Mouse (Mus musculus): ENCODE data around the gene Pck2. TPM values are rescaled to one million over a fixed set of nuclear protein-coding genes. Genes with fewer than 3 reads are reported as not detected.
A peak's percentile ranks its signal among the peaks of the same experiment; 100 is the strongest.

The Pck2 gene
- polyA plus RNA-seq, 1 experiment = 27.2 TPM

GRCm38 (mm10) chr14:55589271-55589670, 49.2 kb downstream of the Pck2 start:
- H3K4me1 ChIP-seq (ENCODE audit: control insufficient read depth, insufficient read depth, low read length) = no peaks in the 10 kb centered on the region; the same call in 1 of the 2 replicates
- H3K4me3 ChIP-seq (ENCODE audit: insufficient read depth, low read length) = no peak overlapping the region
- no peak overlapping the region for H3K27ac ChIP-seq (ENCODE audit: insufficient read depth, low read length)
- TF ChIP-seq CTCF (IDR thresholded peaks at IDR 0.05; ENCODE audit: extremely low read depth, insufficient read depth, low read length) (no peak), POLR2A (IDR thresholded peaks at IDR 0.05; ENCODE audit: extremely low read depth, insufficient read depth, low read length) (no peak)

- TF ChIP-seq CTCF (IDR thresholded peaks at IDR 0.05; ENCODE audit: extremely low read depth, insufficient read depth, low read length) (no peak), POLR2A (IDR thresholded peaks at IDR 0.05; ENCODE audit: extremely low read depth, insufficient read depth, low read length) (no peak)
- Histone ChIP-seq H3K4me3 (ENCODE audit: insufficient read depth, low read length) (peak overlapping the region; percentile 72), H3K4me1 (ENCODE audit: control insufficient read depth, insufficient read depth, low read length) (no peaks in the 10 kb centered on the region; the same call in 1 of the 2 replicates), H3K27ac (ENCODE audit: insufficient read depth, low read length) (no peak overlapping the region)
Measured at GRCm38 (mm10) chr14:55589771-55590448, 49.8 kb downstream of the Pck2 start.

- peak within 1 kb of the TSS; percentile 72 for H3K4me3 ChIP-seq (ENCODE audit: insufficient read depth, low read length)
- TF ChIP-seq CTCF (IDR thresholded peaks at IDR 0.05; ENCODE audit: extremely low read depth, insufficient read depth, low read length) (no peak), POLR2A (IDR thresholded peaks at IDR 0.05; ENCODE audit: extremely low read depth, insufficient read depth, low read length) (peak; percentile 80)
- H3K27ac ChIP-seq (ENCODE audit: insufficient read depth, low read length) = peak within 1 kb of the TSS; percentile 79
- no peaks in the 10 kb centered on the region; the same call in 1 of the 2 replicates for H3K4me1 ChIP-seq (ENCODE audit: control insufficient read depth, insufficient read depth, low read length)
Measured at GRCm38 (mm10) chr14:55590748-55591330, 50.8 kb downstream of the Pck2 start, which contains the start of gene Psme2. Psme2 (minus strand) TSS chr14:55591113.

GRCm38 (mm10) chr14:55591331-55591891, 51.3 kb downstream of the Pck2 start, which contains the start of gene Rnf31:
Rnf31 (plus strand) TSS chr14:55591708.
- TF ChIP-seq CTCF (IDR thresholded peaks at IDR 0.05; ENCODE audit: extremely low read depth, insufficient read depth, low read length) (no peak), POLR2A (IDR thresholded peaks at IDR 0.05; ENCODE audit: extremely low read depth, insufficient read depth, low read length) (peak; percentile 75)
- peak within 1 kb of the TSS; percentile 72 for H3K4me3 ChIP-seq (ENCODE audit: insufficient read depth, low read length)
- H3K4me1 ChIP-seq (ENCODE audit: control insufficient read depth, insufficient read depth, low read length) = no peaks in the 10 kb centered on the region; the same call in 1 of the 2 replicates
- H3K27ac ChIP-seq (ENCODE audit: insufficient read depth, low read length) = peak within 1 kb of the TSS; percentile 79

GRCm38 (mm10) chr14:55592226-55592625, 52.2 kb downstream of the Pck2 start:
- Histone ChIP-seq H3K4me1 (ENCODE audit: control insufficient read depth, insufficient read depth, low read length) (no peaks in the 10 kb centered on the region; the same call in 1 of the 2 replicates), H3K4me3 (ENCODE audit: insufficient read depth, low read length) (peak overlapping the region; percentile 72), H3K27ac (ENCODE audit: insufficient read depth, low read length) (no peak overlapping the region)
- TF ChIP-seq CTCF (IDR thresholded peaks at IDR 0.05; ENCODE audit: extremely low read depth, insufficient read depth, low read length) (no peak), POLR2A (IDR thresholded peaks at IDR 0.05; ENCODE audit: extremely low read depth, insufficient read depth, low read length) (no peak)

GRCm38 (mm10) chr14:55596036-55596690, 56.1 kb downstream of the Pck2 start:
- H3K4me1 ChIP-seq (ENCODE audit: control insufficient read depth, insufficient read depth, low read length) = no peaks in the 10 kb centered on the region; the same call in 1 of the 2 replicates
- no peak overlapping the region for H3K4me3 ChIP-seq (ENCODE audit: insufficient read depth, low read length)
- no peak for TF ChIP-seq POLR2A (IDR thresholded peaks at IDR 0.05; ENCODE audit: extremely low read depth, insufficient read depth, low read length)
- no peak for TF ChIP-seq CTCF (IDR thresholded peaks at IDR 0.05; ENCODE audit: extremely low read depth, insufficient read depth, low read length)
- no peak overlapping the region for H3K27ac ChIP-seq (ENCODE audit: insufficient read depth, low read length)

- H3K4me1 ChIP-seq (ENCODE audit: control insufficient read depth, insufficient read depth, low read length) = no peaks in the 10 kb centered on the region
- no peak overlapping the region for H3K27ac ChIP-seq (ENCODE audit: insufficient read depth, low read length)
- TF ChIP-seq POLR2A (IDR thresholded peaks at IDR 0.05; ENCODE audit: extremely low read depth, insufficient read depth, low read length) (no peak), CTCF (IDR thresholded peaks at IDR 0.05; ENCODE audit: extremely low read depth, insufficient read depth, low read length) (no peak)
- no peak overlapping the region for H3K4me3 ChIP-seq (ENCODE audit: insufficient read depth, low read length)
Measured at GRCm38 (mm10) chr14:55598521-55599390, 58.7 kb downstream of the Pck2 start.

Other genes with a start within 250 kb of the Pck2 start
- 14.3 and 16.0 TPM in 2 replicates for gene Dhrs4, start 61.5 kb upstream of the Pck2 start, polyA plus RNA-seq (2012; rRNA removed)
- 56.0 and 63.7 TPM in 2 replicates for gene Carmil3, start 49.6 kb upstream of the Pck2 start, polyA plus RNA-seq (2012; rRNA removed)
- 195 and 268 TPM in 2 replicates for gene Cpne6, start 29.8 kb upstream of the Pck2 start, polyA plus RNA-seq (2012; rRNA removed)
- 0.21 and 0.66 TPM in 2 replicates for gene Nrl, start 15.3 kb upstream of the Pck2 start, polyA plus RNA-seq (2012; rRNA removed)
- 94.6 and 110 TPM in 2 replicates for gene Dcaf11, start 19.7 kb downstream of the Pck2 start, polyA plus RNA-seq (2012; rRNA removed)
- gene A730061H03Rik, start 20.1 kb downstream of the Pck2 start, polyA plus RNA-seq (2012; rRNA removed) = 0.86 and 1.7 TPM in 2 replicates
- not detected in 2 replicates for gene Fitm1, start 35.4 kb downstream of the Pck2 start, polyA plus RNA-seq (2012; rRNA removed)
- gene Psme1, start 37.9 kb downstream of the Pck2 start, polyA plus RNA-seq (2012; rRNA removed) = 50.2 and 61.4 TPM in 2 replicates
- gene Emc9, start 45.0 kb downstream of the Pck2 start, polyA plus RNA-seq (2012; rRNA removed) = 51.9 and 55.3 TPM in 2 replicates
- gene Psme2, start 50.8 kb downstream of the Pck2 start, polyA plus RNA-seq (2012; rRNA removed) = 37.3 and 44.5 TPM in 2 replicates
- 22.5 and 24.7 TPM in 2 replicates for gene Rnf31, start 51.4 kb downstream of the Pck2 start, polyA plus RNA-seq (2012; rRNA removed)
- gene Irf9, start 63.3 kb downstream of the Pck2 start, polyA plus RNA-seq (2012; rRNA removed) = 18.2 and 21.2 TPM in 2 replicates
- 5.0 and 5.8 TPM in 2 replicates for gene Rec8, start 77.8 kb downstream of the Pck2 start, polyA plus RNA-seq (2012; rRNA removed)
- gene Ipo4, start 95.7 kb downstream of the Pck2 start, polyA plus RNA-seq (2012; rRNA removed) = 152 and 165 TPM in 2 replicates
- gene Gm49378, start 97.6 kb downstream of the Pck2 start, polyA plus RNA-seq (2012; rRNA removed) = 6.5 and 6.6 TPM in 2 replicates
- gene Tm9sf1, start 103.5 kb downstream of the Pck2 start, polyA plus RNA-seq (2012; rRNA removed) = 30.8 and 33.7 TPM in 2 replicates
- gene Tssk4, start 109.9 kb downstream of the Pck2 start, polyA plus RNA-seq (2012; rRNA removed) = 0.79 and 1.0 TPM in 2 replicates
- 46.8 and 47.9 TPM in 2 replicates for gene Mdp1, start 120.2 kb downstream of the Pck2 start, polyA plus RNA-seq (2012; rRNA removed)
- gene Gmpr2, start 131.7 kb downstream of the Pck2 start, polyA plus RNA-seq (2012; rRNA removed) = 31.4 and 35.1 TPM in 2 replicates
- gene Nedd8, start 131.9 kb downstream of the Pck2 start, polyA plus RNA-seq (2012; rRNA removed) = 346 and 353 TPM in 2 replicates
- 16.1 and 18.7 TPM in 2 replicates for gene Tinf2, start 141.6 kb downstream of the Pck2 start, polyA plus RNA-seq (2012; rRNA removed)
- 0.04 and 0.08 TPM in 2 replicates for gene Tgm1, start 173.7 kb downstream of the Pck2 start, polyA plus RNA-seq (2012; rRNA removed)
- gene Rabggta, start 182.0 kb downstream of the Pck2 start, polyA plus RNA-seq (2012; rRNA removed) = 64.7 and 67.9 TPM in 2 replicates
- gene Dhrs1, start 205.4 kb downstream of the Pck2 start, polyA plus RNA-seq (2012; rRNA removed) = 117 TPM in 2 replicates
- gene Nop9, start 205.4 kb downstream of the Pck2 start, polyA plus RNA-seq (2012; rRNA removed) = 9.1 and 9.2 TPM in 2 replicates
- gene Cideb, start 218.2 kb downstream of the Pck2 start, polyA plus RNA-seq (2012; rRNA removed) = 16.9 and 18.2 TPM in 2 replicates
- gene Ltb4r2, start 221.2 kb downstream of the Pck2 start, polyA plus RNA-seq (2012; rRNA removed) = 0.15 and 0.17 TPM in 2 replicates
- 0.25 and 0.45 TPM in 2 replicates for gene Ltb4r1, start 225.7 kb downstream of the Pck2 start, polyA plus RNA-seq (2012; rRNA removed)
- gene Adcy4, start 243.8 kb downstream of the Pck2 start, polyA plus RNA-seq (2012; rRNA removed) = 3.4 and 4.4 TPM in 2 replicates
- 0.66 and 1.0 TPM in 2 replicates for gene Ripk3, start 248.6 kb downstream of the Pck2 start, polyA plus RNA-seq (2012; rRNA removed)